Mouse (Mus musculus) MEL (cell line): Measurements from ENCODE around the gene Nat10. TPM values are rescaled to one million over a fixed set of nuclear protein-coding genes. Genes with fewer than 3 reads are reported as not detected.

Experiments used
- DNase-seq: peaks from one replicate; pipeline ENCODE4 v3.0.0; 2011; ENCODE audit warnings: low read depth, low spot score
- H3K27ac ChIP-seq: 2 replicates; pipeline ENCODE4 v1.5.1; 2012; ENCODE audit warnings: low read depth, mild to moderate bottlenecking, control low read depth, low read length, moderate library complexity; ENCODE audit not compliant: control insufficient read depth
- H3K27me3 ChIP-seq, 2 experiments: fragments of 150-350 bp in 1 of 2; sonication (generic) in 1 of 2; 2 replicates each; pipeline ENCODE4 v1.6.1; 2012; ENCODE audit warnings: low read length in 2 of 2, mild to moderate bottlenecking in 2 of 2, improper control_type of control experiment in 1 of 2, moderate library complexity in 1 of 2; ENCODE audit not compliant: insufficient read depth in 2 of 2, control insufficient read depth in 1 of 2
- H3K36me3 ChIP-seq, 2 experiments: 2 replicates each; pipeline ENCODE4 v1.6.1; 2012 to 2014; ENCODE audit warnings: low read length in 2 of 2, improper control_type of control experiment in 1 of 2, inconsistent platforms in 1 of 2, mild to moderate bottlenecking in 1 of 2; ENCODE audit not compliant: insufficient read depth in 2 of 2, control insufficient read depth in 1 of 2
- H3K4me1 ChIP-seq, 2 experiments: fragments of 150-350 bp in 1 of 2; sonication (generic) in 1 of 2; 2 replicates each; pipeline ENCODE4 v1.6.1; 2012; ENCODE audit warnings: low read length in 2 of 2, improper control_type of control experiment in 1 of 2, mild to moderate bottlenecking in 1 of 2; ENCODE audit not compliant: insufficient read depth in 2 of 2, control insufficient read depth in 1 of 2
- H3K4me3 ChIP-seq, 2 experiments: fragments of 150-350 bp in 1 of 2; sonication (generic) in 1 of 2; 2 replicates each; pipeline ENCODE4 v1.5.1; 2012; ENCODE audit warnings: low read depth in 2 of 2, low read length in 2 of 2, mild to moderate bottlenecking in 2 of 2, moderate library complexity in 2 of 2, control low read depth in 1 of 2, improper control_type of control experiment in 1 of 2; ENCODE audit not compliant: control insufficient read depth in 1 of 2, insufficient read depth in 1 of 2
- H3K79me2 ChIP-seq: 2 replicates; pipeline ENCODE4 v1.6.1; 2012; ENCODE audit warnings: mild to moderate bottlenecking, low read length, moderate library complexity; ENCODE audit not compliant: control insufficient read depth, poor library complexity, insufficient read depth
- H3K9ac ChIP-seq: 2 replicates; pipeline ENCODE4 v1.6.1; 2012; ENCODE audit warnings: low read depth, mild to moderate bottlenecking, control low read depth, low read length, moderate library complexity; ENCODE audit not compliant: control insufficient read depth, poor library complexity, severe bottlenecking
- H3K9me3 ChIP-seq: fragments of 150-350 bp; sonication (generic); replicated peaks from 2 replicates; pipeline ENCODE4 v1.6.1; 2012; ENCODE audit warnings: mild to moderate bottlenecking, low read length, improper control_type of control experiment, moderate library complexity; ENCODE audit not compliant: insufficient read depth
- BHLHE40 ChIP-seq: IDR thresholded peaks from 2 replicates; pipeline ENCODE4 v1.6.1; 2012; ENCODE audit warnings: low read depth, mild to moderate bottlenecking, inconsistent platforms, low read length, improper control_type of control experiment, borderline replicate concordance
- CHD1 ChIP-seq: IDR thresholded peaks from 2 replicates; pipeline ENCODE4 v1.6.1; 2012; ENCODE audit warnings: low read depth, mild to moderate bottlenecking, inconsistent platforms, low read length, improper control_type of control experiment
- CTCF ChIP-seq, 3 experiments: IDR thresholded peaks in 2 of 3; conservative IDR thresholded peaks in 1 of 3; 2 replicates each; pipeline ENCODE4 v1.5.1; 2011 to 2012; ENCODE audit warnings: low read length in 3 of 3, low read depth in 2 of 3, mild to moderate bottlenecking in 2 of 3, improper control_type of control experiment in 1 of 3, inconsistent platforms in 1 of 3, mixed read lengths in 1 of 3, moderate library complexity in 1 of 3; ENCODE audit not compliant: control insufficient read depth in 1 of 3, insufficient read depth in 1 of 3, poor library complexity in 1 of 3, severe bottlenecking in 1 of 3
- ETS1 ChIP-seq: IDR thresholded peaks from 2 replicates; pipeline ENCODE4 v1.6.1; 2012; ENCODE audit warnings: low read depth, mild to moderate bottlenecking, inconsistent platforms, low read length, improper control_type of control experiment, moderate library complexity
- GABPA ChIP-seq: IDR thresholded peaks from 2 replicates; pipeline ENCODE4 v1.6.1; 2012; ENCODE audit warnings: low read depth, mild to moderate bottlenecking, inconsistent platforms, low read length, improper control_type of control experiment, moderate library complexity
- GATA1 ChIP-seq: IDR thresholded peaks from 2 replicates; pipeline ENCODE4 v1.6.1; 2011; ENCODE audit warnings: low read depth, low read length, improper control_type of control experiment
- KAT2A ChIP-seq: conservative IDR thresholded peaks from 2 replicates; pipeline ENCODE4 v1.6.1; 2012; ENCODE audit warnings: low read depth, low read length, improper control_type of control experiment, inconsistent platforms
- MYB ChIP-seq: IDR thresholded peaks from 2 replicates; pipeline ENCODE4 v1.6.1; 2011; ENCODE audit warnings: mild to moderate bottlenecking, low read depth, low read length, improper control_type of control experiment
- POLR2A ChIP-seq, 2 experiments: IDR thresholded peaks; 2 replicates each; pipeline ENCODE4 v1.6.1; 2011 to 2012; ENCODE audit warnings: low read length in 2 of 2, mild to moderate bottlenecking in 2 of 2, control low read depth in 1 of 2, improper control_type of control experiment in 1 of 2, low read depth in 1 of 2, moderate library complexity in 1 of 2; ENCODE audit not compliant: control insufficient read depth in 1 of 2, insufficient read depth in 1 of 2, poor library complexity in 1 of 2
- POLR2AphosphoS5 ChIP-seq: IDR thresholded peaks from 2 replicates; pipeline ENCODE4 v1.6.1; 2012; ENCODE audit warnings: low read depth, borderline replicate concordance, mild to moderate bottlenecking, inconsistent platforms, low read length, moderate library complexity, mixed read lengths
- RCOR1 ChIP-seq: IDR thresholded peaks from 2 replicates; pipeline ENCODE4 v1.6.1; 2012; ENCODE audit warnings: low read depth, mild to moderate bottlenecking, inconsistent platforms, low read length, improper control_type of control experiment
- SIN3A ChIP-seq: IDR thresholded peaks from 2 replicates; pipeline ENCODE4 v1.6.1; 2012; ENCODE audit warnings: low read length, improper control_type of control experiment, inconsistent platforms
- UBTF ChIP-seq: IDR thresholded peaks from 2 replicates; pipeline ENCODE4 v1.6.1; 2012; ENCODE audit warnings: low read depth, mild to moderate bottlenecking, inconsistent platforms, low read length, improper control_type of control experiment, moderate library complexity, borderline replicate concordance; ENCODE audit not compliant: insufficient read depth
- ZNF384 ChIP-seq: IDR thresholded peaks from 2 replicates; pipeline ENCODE4 v1.6.1; 2012; ENCODE audit warnings: low read depth, mild to moderate bottlenecking, inconsistent platforms, low read length, improper control_type of control experiment
- polyA plus RNA-seq, 2 experiments: library from polyadenylated mRNA; stranded (reverse) in 1 of 2; unstranded in 1 of 2; fragments of >175 nt in 1 of 2; fragments of >200 nt in 1 of 2; gene quantifications; 2 replicates each; pipeline versions ENCODE4 v1.2.1 to v1.2.4; 2012; ENCODE audit warnings: low replicate concordance in 2 of 2, low read depth in 1 of 2; ENCODE audit not compliant: insufficient read length in 2 of 2, insufficient read depth in 1 of 2, missing spikeins in 1 of 2
- total RNA-seq: library from RNA; depleted of rRNA; stranded (reverse); fragments of 300-350 nt; gene quantifications from 2 replicates; pipeline ENCODE4 v1.2.3, GENCODE M21; 2012

Gene Nat10
- total and polyA plus RNA-seq, 3 experiments = 74.7 to 107 TPM; not detected in 1

GRCm38 (mm10) chr2:103714412-103714811, 46.7 kb downstream of the Nat10 start:
- H3K9ac ChIP-seq = no peak overlapping the region
- no peaks in the 10 kb centered on the region for H3K27me3 ChIP-seq
- H3K36me3 ChIP-seq = no peaks in the 10 kb centered on the region
- no peak overlapping the region for H3K27ac ChIP-seq
- no peaks in the 10 kb centered on the region for H3K9me3 ChIP-seq
- no peak for TF ChIP-seq SIN3A
- TF ChIP-seq ETS1 = no peak
- TF ChIP-seq GABPA = no peak
- TF ChIP-seq CHD1 = no peak
- TF ChIP-seq BHLHE40 = no peak
- no peak for TF ChIP-seq ZNF384
- TF ChIP-seq POLR2A (IDR thresholded peaks at IDR 0.05; ENCODE audit: control insufficient read depth in 1 of 2, insufficient read depth in 1 of 2, low read depth in 1 of 2, low read length in 2 of 2, poor library complexity in 1 of 2) = no peak
- no peak for TF ChIP-seq CTCF (IDR thresholded peaks at IDR 0.05 in 2 of 3, conservative IDR thresholded peaks at IDR 0.05 in 1 of 3; ENCODE audit: control insufficient read depth in 1 of 3, insufficient read depth in 1 of 3, low read depth in 2 of 3, low read length in 3 of 3, poor library complexity in 1 of 3, severe bottlenecking in 1 of 3)
- no peak for TF ChIP-seq RCOR1
- no peaks in the 10 kb centered on the region for H3K4me1 ChIP-seq
- no peaks in the 10 kb centered on the region for H3K79me2 ChIP-seq
- no peak for DNase-seq
- no peak overlapping the region for H3K4me3 ChIP-seq

GRCm38 (mm10) chr2:103713831-103714230, 47.2 kb downstream of the Nat10 start:
- no peak for DNase-seq
- H3K9me3 ChIP-seq = no peaks in the 10 kb centered on the region
- no peak overlapping the region for H3K4me3 ChIP-seq
- no peaks in the 10 kb centered on the region for H3K4me1 ChIP-seq
- no peaks in the 10 kb centered on the region for H3K27me3 ChIP-seq
- H3K79me2 ChIP-seq = no peaks in the 10 kb centered on the region
- H3K27ac ChIP-seq = no peak overlapping the region
- no peak for TF ChIP-seq UBTF
- TF ChIP-seq POLR2A (IDR thresholded peaks at IDR 0.05; ENCODE audit: control insufficient read depth in 1 of 2, insufficient read depth in 1 of 2, low read depth in 1 of 2, low read length in 2 of 2, poor library complexity in 1 of 2) = no peak
- TF ChIP-seq MYB = no peak
- TF ChIP-seq GATA1 = no peak
- TF ChIP-seq RCOR1 = no peak
- no peak for TF ChIP-seq KAT2A
- H3K36me3 ChIP-seq = no peaks in the 10 kb centered on the region
- H3K9ac ChIP-seq = no peak overlapping the region

GRCm38 (mm10) chr2:103710849-103711248, 50.2 kb downstream of the Nat10 start:
- no peak for DNase-seq
- no peaks in the 10 kb centered on the region for H3K9me3 ChIP-seq
- no peaks in the 10 kb centered on the region for H3K79me2 ChIP-seq
- H3K27ac ChIP-seq = no peak overlapping the region
- no peaks in the 10 kb centered on the region for H3K27me3 ChIP-seq
- no peak overlapping the region for H3K4me3 ChIP-seq
- H3K4me1 ChIP-seq = peaks cover 0 to 17% of the 10 kb centered on the region in 2 experiments; a peak in 2 of 4 replicates
- H3K36me3 ChIP-seq = peaks cover 0 to 9% of the 10 kb centered on the region in 2 experiments; a peak in 2 of 4 replicates
- no peak for TF ChIP-seq POLR2AphosphoS5
- no peak for TF ChIP-seq CTCF (IDR thresholded peaks at IDR 0.05 in 2 of 3, conservative IDR thresholded peaks at IDR 0.05 in 1 of 3; ENCODE audit: control insufficient read depth in 1 of 3, insufficient read depth in 1 of 3, low read depth in 2 of 3, low read length in 3 of 3, poor library complexity in 1 of 3, severe bottlenecking in 1 of 3)
- no peak for TF ChIP-seq CHD1
- no peak overlapping the region for H3K9ac ChIP-seq
